Mouse (Mus musculus): ENCODE data around the gene Abat.

Abat gene

GRCm38 (mm10) chr16:8513236-8513906, at the start of gene Abat:
Gene Abat, plus strand, starts transcription at chr16:8513429.
- DNase-seq, result peak; percentile 69 to 73

GRCm38 (mm10) chr16:8470132-8470531, 43.1 kb upstream of the Abat start:
- DNase-seq, result no peak

GRCm38 (mm10) chr16:8470603-8471481, 42.4 kb upstream of the Abat start, which contains the start of gene Mettl22:
Gene Mettl22, plus strand, starts transcription at chr16:8470788.
- peak; percentile 87 to 89 for DNase-seq

- DNase-seq, result no peak
These were observed 25.7 kb upstream of the Abat start for GRCm38 (mm10) chr16:8487396-8488005.

GRCm38 (mm10) chr16:8489340-8489739, 23.9 kb upstream of the Abat start:
- no peak for DNase-seq

DNA sequence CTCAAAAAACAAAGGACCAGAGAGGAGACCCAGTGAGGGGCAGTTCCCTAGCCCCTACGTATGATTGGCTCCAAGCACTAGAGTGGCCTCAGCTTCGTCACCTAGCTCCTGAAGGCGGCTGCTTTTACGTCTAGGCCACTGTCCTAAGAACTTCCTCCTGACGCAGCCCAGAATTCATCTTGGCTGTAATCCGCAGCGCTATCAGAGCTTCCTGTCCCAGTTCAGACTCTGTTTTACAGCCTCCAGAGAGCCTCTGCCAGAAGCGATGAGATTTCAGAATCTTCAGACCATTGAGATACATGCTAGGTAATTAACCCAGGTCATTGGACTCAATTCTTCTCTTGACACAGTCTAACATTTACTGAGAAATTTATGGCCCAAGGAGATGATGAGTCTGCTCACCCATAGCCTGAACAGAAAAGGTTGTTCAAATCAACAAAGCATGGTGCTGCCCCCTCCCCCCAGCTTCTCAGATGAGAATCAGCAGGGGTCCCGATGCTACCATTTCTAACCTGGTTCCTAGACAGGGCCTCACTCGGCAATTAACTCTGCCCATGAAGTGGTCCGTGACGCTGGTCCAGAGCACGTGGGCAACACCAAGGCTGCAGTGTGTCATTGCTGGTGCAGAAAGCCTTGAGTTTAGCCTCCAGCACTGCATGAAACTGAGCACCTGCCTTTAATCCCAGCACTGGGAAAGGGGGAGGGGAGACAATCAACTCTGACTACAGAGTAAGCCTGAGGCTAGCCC, 21.3 kb upstream of the Abat start:
- DNase-seq, result no peak

DNA sequence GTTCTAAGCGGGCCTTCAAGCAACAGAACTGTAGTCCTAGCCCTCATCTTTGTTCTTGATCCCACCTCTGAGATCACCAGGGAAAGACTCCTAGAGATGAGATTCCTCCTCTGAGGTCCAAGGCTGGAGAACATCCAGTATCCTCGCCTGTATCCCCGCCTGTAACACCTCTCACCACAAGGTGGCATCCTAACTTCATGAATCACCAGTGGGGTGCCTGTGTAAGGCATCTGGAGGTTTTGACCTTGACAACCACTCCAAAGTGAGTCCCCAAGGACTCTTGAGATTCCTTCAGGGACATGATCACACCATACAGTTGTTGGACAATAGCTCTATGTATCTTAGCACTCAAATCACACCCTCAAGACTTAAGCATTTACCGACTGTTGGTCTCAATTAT, 19.0 kb upstream of the Abat start:
- peak in 1 of 2 experiments; percentile 23 for DNase-seq

DNA sequence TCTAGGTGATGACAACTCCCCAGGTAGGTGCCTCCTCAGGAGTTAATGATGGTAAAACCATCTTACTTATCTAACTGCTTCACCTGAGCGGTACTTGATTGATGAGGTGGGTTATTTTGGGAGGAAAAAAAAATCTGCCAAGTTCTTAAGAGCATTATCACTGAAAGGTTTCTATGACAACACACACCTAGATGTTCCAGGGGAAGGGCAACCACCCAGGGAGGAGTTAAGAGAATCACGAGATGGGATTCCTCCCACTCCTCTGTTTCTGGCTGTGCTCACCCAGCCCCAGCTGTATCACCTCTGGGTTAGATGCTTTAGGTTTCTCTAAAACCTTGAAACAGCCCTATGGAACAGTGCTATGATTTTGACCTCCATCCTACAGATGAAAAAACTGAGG, 16.3 kb upstream of the Abat start:
- DNase-seq, result no peak

DNA sequence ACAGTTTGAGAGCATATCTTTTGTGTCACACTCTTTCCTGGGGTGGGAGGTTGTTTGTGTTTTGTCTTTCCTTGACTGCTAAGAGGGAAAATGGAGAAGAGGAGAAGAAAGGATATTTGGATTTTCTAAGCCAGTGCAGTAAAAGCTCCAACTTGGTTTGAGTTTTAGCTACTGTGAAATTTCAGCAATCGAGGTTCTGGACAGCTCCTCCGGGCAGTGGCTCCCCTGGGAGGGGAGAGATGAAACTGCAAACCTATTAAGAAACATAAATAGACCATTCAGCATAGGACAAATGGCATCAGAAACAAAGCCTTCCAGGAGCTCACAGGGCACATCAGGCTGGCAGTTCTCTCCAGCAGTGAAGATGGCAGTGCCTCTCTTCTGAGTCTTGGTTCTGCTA, 9.0 kb upstream of the Abat start:
- no peak for DNase-seq

DNA sequence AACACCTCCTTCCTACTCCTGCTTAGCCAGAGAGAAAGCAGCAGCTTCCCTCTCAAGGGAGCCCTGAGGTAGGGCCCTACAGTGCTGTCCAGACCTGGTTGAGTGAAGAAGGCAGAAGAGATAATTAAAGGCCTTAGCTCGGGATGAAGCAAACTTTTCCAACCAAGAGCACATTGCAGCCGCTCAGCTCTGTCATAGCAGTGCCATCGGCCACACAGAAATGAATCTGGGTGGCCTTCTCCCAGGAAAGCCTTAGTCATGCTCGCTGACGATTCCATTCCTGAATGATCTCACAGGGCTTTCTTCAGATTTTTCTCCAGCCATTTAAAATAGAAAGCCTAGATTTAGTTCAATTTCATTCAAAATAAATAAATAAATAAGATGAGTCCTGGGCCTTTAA, 3.3 kb upstream of the Abat start:
- DNase-seq, result no peak

DNA sequence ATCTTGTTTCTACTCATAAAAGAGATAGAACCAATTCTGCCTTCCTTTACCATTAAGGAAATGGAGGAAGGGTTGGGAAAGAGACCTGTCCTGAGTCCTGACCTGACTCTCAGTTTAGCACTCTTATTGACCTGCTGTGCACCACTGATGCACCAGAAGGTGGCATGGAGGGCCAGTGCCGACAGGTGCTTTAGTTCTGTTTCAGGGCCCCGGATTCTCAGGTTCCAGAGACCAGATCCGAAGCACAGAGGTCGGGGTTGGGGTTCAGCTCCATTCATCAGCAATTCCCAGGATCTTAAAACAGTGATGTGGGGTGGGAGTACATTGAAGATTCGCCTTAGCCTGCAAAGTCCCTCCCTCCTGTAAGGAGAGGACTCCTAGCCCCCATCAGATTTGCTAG, 399 bp upstream of the Abat start:
- no peak for DNase-seq

GRCm38 (mm10) chr16:8514180-8514579, 951 bp downstream of the Abat start:
- no peak for DNase-seq

DNA sequence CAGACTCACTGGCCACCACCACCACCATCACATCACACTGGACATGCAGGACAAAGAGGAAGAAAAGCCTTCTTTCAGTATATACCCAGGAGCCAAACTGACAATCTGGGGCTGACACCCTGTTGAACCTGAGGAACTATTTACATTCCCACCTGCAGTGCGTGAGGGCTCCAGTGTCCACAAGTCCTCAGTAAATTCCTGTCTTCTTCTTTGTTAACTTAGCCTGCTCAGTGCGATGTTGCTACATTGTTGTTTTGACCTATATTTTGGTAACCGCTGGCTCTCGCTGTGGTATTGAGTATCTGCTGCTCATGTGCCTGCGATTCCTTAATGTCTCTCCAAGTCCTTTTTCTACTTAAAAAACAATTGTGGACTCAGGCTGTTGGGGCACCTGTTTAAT, 7.3 kb downstream of the Abat start:
- DNase-seq, result no peak

GRCm38 (mm10) chr16:8521322-8521721, 8.1 kb downstream of the Abat start:
- DNase-seq, result no peak

- no peak for DNase-seq
These were observed 10.4 kb downstream of the Abat start for GRCm38 (mm10) chr16:8523480-8524144.

- no peak for DNase-seq
These were observed 11.1 kb downstream of the Abat start for GRCm38 (mm10) chr16:8524163-8524847.

GRCm38 (mm10) chr16:8525293-8525692, 12.1 kb downstream of the Abat start:
- no peak for DNase-seq

DNA sequence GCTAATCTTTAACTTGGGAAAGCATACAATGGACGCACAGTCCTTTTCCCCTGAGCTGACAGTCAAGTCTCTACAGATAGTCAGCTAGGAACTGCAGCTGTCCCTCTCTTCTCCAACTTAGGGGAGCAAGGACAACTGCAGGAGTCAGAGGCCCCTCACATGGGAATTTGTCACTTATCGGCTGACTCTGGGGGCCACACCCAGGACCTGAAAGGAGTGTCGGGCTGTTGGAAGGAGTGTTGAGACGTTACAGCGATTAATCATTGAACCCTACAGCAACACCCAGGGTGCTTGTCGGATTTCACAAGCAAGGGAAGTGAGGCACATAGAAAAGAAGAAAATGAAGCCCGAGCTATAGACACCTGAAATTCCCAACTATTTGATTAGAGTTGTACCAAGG, 12.6 kb downstream of the Abat start:
- DNase-seq, result no peak

- DNase-seq, result no peak
These were observed 16.2 kb downstream of the Abat start for GRCm38 (mm10) chr16:8529389-8529788.

- peak in 1 of 2 experiments; percentile 4 for DNase-seq
These were observed 16.8 kb downstream of the Abat start for GRCm38 (mm10) chr16:8530018-8530417.

DNA sequence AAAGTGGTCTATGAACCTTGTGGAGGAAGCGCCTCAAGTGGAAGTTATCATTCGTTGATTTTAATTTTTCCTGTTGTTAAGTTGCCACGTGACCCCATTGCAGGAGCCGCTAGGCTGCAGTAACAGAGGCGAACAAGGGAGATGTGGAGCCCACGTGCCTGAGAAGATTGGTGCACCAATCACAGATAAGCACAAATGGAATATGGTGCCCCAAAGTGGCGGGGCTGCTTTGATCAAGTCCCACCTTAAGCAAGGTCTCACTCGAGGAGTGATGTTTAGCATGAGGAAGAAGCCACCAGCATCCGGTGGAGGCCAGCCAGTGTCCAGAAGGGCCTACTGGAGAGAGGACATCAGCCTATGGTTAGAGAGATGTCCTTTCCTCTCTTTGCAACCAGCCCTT, 19.2 kb downstream of the Abat start:
- DNase-seq, result no peak

DNA sequence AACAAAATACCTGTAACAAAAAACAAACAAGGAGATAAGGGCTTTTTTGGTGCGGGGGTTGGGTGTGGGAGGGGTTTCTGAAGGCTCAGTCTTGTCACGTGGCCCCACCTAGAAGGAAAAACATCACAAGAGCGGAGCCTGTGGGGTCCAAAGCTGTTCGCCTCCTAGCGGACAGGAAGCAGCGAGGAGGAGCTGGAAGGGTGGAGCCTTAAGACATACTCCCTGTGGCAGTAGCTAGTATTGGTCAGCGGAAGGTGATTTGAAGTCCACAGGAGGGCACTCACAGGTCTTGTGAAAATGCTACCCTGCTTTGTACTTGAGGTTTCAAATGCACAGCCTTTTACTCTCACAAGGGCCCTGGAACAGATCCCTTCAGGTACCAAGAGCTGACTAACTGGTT, 19.7 kb downstream of the Abat start:
- DNase-seq, result no peak

Measured in thymus, adult 18-20 months (tissue).